In genomic region chr11:74829812-74830211, GRCm38 (mm10) we compare ENCODE assay signal across 8 mouse cellular contexts. TPM values are rescaled to one million over a fixed set of nuclear protein-coding genes. Genes with fewer than 3 reads are reported as not detected.
DNase-seq lines count a peak whose midpoint lies in the region; ATAC-seq and TF ChIP-seq lines count a peak whose summit lies in the region.

No protein-coding gene starts in this region.

- no peaks in the 10 kb centered on the region for H3K27me3 ChIP-seq in intestine, embryonic 15.5 days (replicated peaks)
- no peaks in the 10 kb centered on the region for H3K27me3 ChIP-seq in liver, embryonic 13.5 days
- no peaks in the 10 kb centered on the region for H3K27me3 ChIP-seq in testis, adult 2 months (ENCODE audit: control insufficient read depth, insufficient read depth, low read length)

- H3K9me3 ChIP-seq in intestine, embryonic 15.5 days, result no peaks in the 10 kb centered on the region
- no peaks in the 10 kb centered on the region for H3K9me3 ChIP-seq in liver, embryonic 13.5 days (replicated peaks)

- no peak; the same call in 1 of the 2 replicates for TF ChIP-seq POLR2A in testis, adult 2 months (IDR thresholded peaks at IDR 0.05; ENCODE audit: control insufficient read depth, low read depth, low read length)

- H3K4me3 ChIP-seq in intestine, embryonic 15.5 days (replicated peaks), result peak overlapping the region; percentile 73
- peak overlapping the region; percentile 76 for H3K4me3 ChIP-seq in liver, embryonic 13.5 days (replicated peaks)
- peak overlapping the region; percentile 91 for H3K4me3 ChIP-seq in testis, adult 2 months (ENCODE audit: control insufficient read depth, low read depth, low read length)

- peak; percentile 47 for ATAC-seq in intestine, embryonic 15.5 days
- ATAC-seq in liver, embryonic 13.5 days (ENCODE audit: low read depth), result peak; percentile 47

- peak overlapping the region; percentile 87 for H3K4me2 ChIP-seq in intestine, embryonic 15.5 days (replicated peaks)
- H3K4me2 ChIP-seq in liver, embryonic 13.5 days, result peak overlapping the region; percentile 100

- WGBS in intestine, embryonic 15.5 days, result under 1% methylated on average over 20 of the region's 20 CpGs
- WGBS in liver, embryonic 13.5 days (ENCODE audit: insufficient replicate concordance), result 0% methylated on average over 20 of the region's 20 CpGs

- H3K9ac ChIP-seq in intestine, embryonic 15.5 days, result peak overlapping the region; percentile 31
- peak overlapping the region; percentile 90 for H3K9ac ChIP-seq in liver, embryonic 13.5 days

- H3K36me3 ChIP-seq in intestine, embryonic 15.5 days, result no peaks in the 10 kb centered on the region
- no peaks in the 10 kb centered on the region for H3K36me3 ChIP-seq in liver, embryonic 13.5 days
- no peaks in the 10 kb centered on the region for H3K36me3 ChIP-seq in testis, adult 2 months (ENCODE audit: control insufficient read depth, insufficient read depth, low read length)

- H3K27ac ChIP-seq in intestine, embryonic 15.5 days, result peak overlapping the region; percentile 96
- peak overlapping the region; percentile 96 for H3K27ac ChIP-seq in liver, embryonic 13.5 days
- peak overlapping the region; percentile 96 for H3K27ac ChIP-seq in testis, adult 2 months (ENCODE audit: control insufficient read depth, insufficient read depth, low read depth, low read length)

- DNase-seq in layer of hippocampus, adult 11-12 months (ENCODE audit: low spot score), result peak; percentile 80
- DNase-seq in layer of hippocampus, adult 9-10 months (ENCODE audit: low spot score), result no peak
- peak; percentile 89 to 90 for DNase-seq in cerebellum, postnatal 14 days
- peak; percentile 82 to 85 for DNase-seq in gastrocnemius, adult 8-10 months (ENCODE audit: low spot score in 2 of 2)
- peak; percentile 82 for DNase-seq in liver, embryonic 13.5 days
- peak; percentile 92 for DNase-seq in naive thymus-derived CD4-positive, alpha-beta T cell, adult 2 months (ENCODE audit: low read depth)

- TF ChIP-seq CTCF in testis, adult 2 months (IDR thresholded peaks at IDR 0.05; ENCODE audit: control insufficient read depth, insufficient read depth, insufficient replicate concordance, low read depth, low read length), result no peak

- peaks cover 43% of the 10 kb centered on the region for H3K4me1 ChIP-seq in intestine, embryonic 15.5 days (replicated peaks)
- peaks cover 82% of the 10 kb centered on the region for H3K4me1 ChIP-seq in liver, embryonic 13.5 days (replicated peaks)
- peaks cover 41% of the 10 kb centered on the region for H3K4me1 ChIP-seq in testis, adult 2 months (ENCODE audit: control insufficient read depth, insufficient read depth, low read length)

RNA-seq across cellular contexts. Expression of gene Mnt, which starts 0.9 kb away (rescaled TPM):
- total RNA-seq in gastrocnemius, adult 8-10 months (2022), result 10 to 100 TPM in 1 of 4 experiments, 1 to 10 TPM in 3; 5.8 to 11.7 (median 7.8) TPM
- polyA plus RNA-seq in intestine, embryonic 15.5 days (2015; fragmentation: Nextera tagmentation; extraction: Ambion mirVana), result 4.8 and 5.0 TPM in 2 replicates
- polyA plus RNA-seq in liver, embryonic 13.5 days (2015; fragmentation: Nextera tagmentation; extraction: Ambion mirVana), result 1.3 and 1.5 TPM in 2 replicates
- polyA plus RNA-seq in testis, adult 2 months (2012; rRNA removed), result 42.6 and 44.0 TPM in 2 replicates

RNA-seq across cellular contexts. Expression of gene Mettl16, which starts 59.2 kb away (rescaled TPM):
- 10 to 100 TPM; 10.7 to 16.3 (median 12.4) TPM for total RNA-seq in gastrocnemius, adult 8-10 months (2022)
- polyA plus RNA-seq in intestine, embryonic 15.5 days (2015; fragmentation: Nextera tagmentation; extraction: Ambion mirVana), result 43.0 and 45.8 TPM in 2 replicates
- 34.8 and 40.3 TPM in 2 replicates for polyA plus RNA-seq in liver, embryonic 13.5 days (2015; fragmentation: Nextera tagmentation; extraction: Ambion mirVana)
- polyA plus RNA-seq in testis, adult 2 months (2012; rRNA removed), result 5.3 and 6.4 TPM in 2 replicates
